ENCODE assay signal across 11 mouse cellular contexts in genomic region chr14:48655073-48655791, GRCm38 (mm10). TPM values are rescaled to one million over a fixed set of nuclear protein-coding genes. Genes with fewer than 3 reads are reported as not detected.
DNase-seq lines count a peak whose midpoint lies in the region; ATAC-seq and TF ChIP-seq lines count a peak whose summit lies in the region.
"Had no signal": no experiment of that assay in that cellular context is flagged by ENCODE, and none has a peak within 500 bp of the region (broad histone marks: within the 10 kb centered on the region; RNA-seq: fewer than 3 reads in every experiment).

No protein-coding gene starts in this region.

- peaks cover 20% of the 10 kb centered on the region for H3K4me1 ChIP-seq in heart, embryonic 10.5 days
- peaks cover 79% of the 10 kb centered on the region for H3K4me1 ChIP-seq in E14TG2a.4 (replicated peaks; ENCODE audit: low read depth, low read length)
- H3K4me1 ChIP-seq in embryonic facial prominence, embryonic 15.5 days: peaks cover 6% of the 10 kb centered on the region; the same call in 1 of the 2 replicates
- H3K4me1 ChIP-seq in liver, embryonic 13.5 days (replicated peaks): peaks cover 7% of the 10 kb centered on the region

- ATAC-seq in embryonic facial prominence, embryonic 15.5 days (ENCODE audit: insufficient number of reproducible peaks, low FRiP score, low TSS enrichment, low read depth): no peak
- no peak for ATAC-seq in liver, embryonic 13.5 days (ENCODE audit: low read depth)

- no peak overlapping the region for H3K27ac ChIP-seq in heart, embryonic 10.5 days
- no peak overlapping the region for H3K27ac ChIP-seq in embryonic facial prominence, embryonic 15.5 days (replicated peaks)
- H3K27ac ChIP-seq in liver, embryonic 13.5 days: no peak overlapping the region
- no peak overlapping the region for H3K27ac ChIP-seq in gastrocnemius, adult 2 months
- H3K27ac ChIP-seq: macrophage had no signal

- no peaks in the 10 kb centered on the region for H3K36me3 ChIP-seq in heart, embryonic 10.5 days
- H3K36me3 ChIP-seq in E14TG2a.4 (ENCODE audit: insufficient read depth, low read length): peaks cover 29% of the 10 kb centered on the region
- H3K36me3 ChIP-seq in embryonic facial prominence, embryonic 15.5 days: no peaks in the 10 kb centered on the region
- no peaks in the 10 kb centered on the region for H3K36me3 ChIP-seq in liver, embryonic 13.5 days

- H3K9me3 ChIP-seq in heart, embryonic 10.5 days: no peaks in the 10 kb centered on the region
- no peaks in the 10 kb centered on the region for H3K9me3 ChIP-seq in E14TG2a.4 (ENCODE audit: low read length)
- H3K9me3 ChIP-seq in embryonic facial prominence, embryonic 15.5 days (replicated peaks): no peaks in the 10 kb centered on the region
- H3K9me3 ChIP-seq in liver, embryonic 13.5 days (replicated peaks): no peaks in the 10 kb centered on the region

- H3K4me2 ChIP-seq in embryonic facial prominence, embryonic 15.5 days (replicated peaks): 0 out of 2 replicates have a peak overlapping the region, but pooled peaks have one; percentile 6
- H3K4me2 ChIP-seq in liver, embryonic 13.5 days: peak overlapping the region; percentile 6; the same call in 1 of the 2 replicates

- peak; percentile 66 for DNase-seq in heart, embryonic 10.5 days (ENCODE audit: low spot score)
- no peak for DNase-seq in heart, adult 8-10 months (ENCODE audit: low spot score)
- no peak for DNase-seq in liver, embryonic 13.5 days
- DNase-seq in gastrocnemius, adult 2 months: no peak
- DNase-seq in spleen, adult 18-20 months: no peak
- DNase-seq in spleen, postnatal 36 days (ENCODE audit: low spot score in 2 of 2): no peak

- H3K4me3 ChIP-seq in heart, embryonic 10.5 days: peak overlapping the region; percentile 45
- H3K4me3 ChIP-seq in E14TG2a.4 (replicated peaks; ENCODE audit: low read length): peak overlapping the region; percentile 77
- 0 out of 2 replicates have a peak overlapping the region, but pooled peaks have one; percentile 4 for H3K4me3 ChIP-seq in embryonic facial prominence, embryonic 15.5 days (replicated peaks)
- H3K4me3 ChIP-seq in liver, embryonic 13.5 days (replicated peaks): no peak overlapping the region; the same call in 1 of the 2 replicates
- no peak overlapping the region for H3K4me3 ChIP-seq in gastrocnemius, adult 2 months
- H3K4me3 ChIP-seq: erythroblast, embryonic 14.5 days had no signal

- H3K27me3 ChIP-seq in heart, embryonic 10.5 days (ENCODE audit: insufficient read depth, poor library complexity, severe bottlenecking): peaks cover 99% of the 10 kb centered on the region
- peaks cover 10% of the 10 kb centered on the region for H3K27me3 ChIP-seq in E14TG2a.4 (ENCODE audit: insufficient read depth, low read length)
- H3K27me3 ChIP-seq in embryonic facial prominence, embryonic 15.5 days: peaks cover 97% of the 10 kb centered on the region
- peaks cover 97% of the 10 kb centered on the region for H3K27me3 ChIP-seq in liver, embryonic 13.5 days

- H3K9ac ChIP-seq in embryonic facial prominence, embryonic 15.5 days: no peak overlapping the region
- H3K9ac ChIP-seq in liver, embryonic 13.5 days: no peak overlapping the region

- WGBS in heart, embryonic 10.5 days: 2% methylated on average over 33 of the region's 33 CpGs
- WGBS in embryonic facial prominence, embryonic 15.5 days: 2% methylated on average over 33 of the region's 33 CpGs
- WGBS in liver, embryonic 13.5 days (ENCODE audit: insufficient replicate concordance): under 1% methylated on average over 33 of the region's 33 CpGs

- TF ChIP-seq CTCF in E14TG2a.4 (conservative IDR thresholded peaks at IDR 0.05; ENCODE audit: low read length): no peak
- no peak for TF ChIP-seq CTCF in gastrocnemius, adult 2 months (IDR thresholded peaks at IDR 0.05)

- intact Hi-C loops in gastrocnemius, adult 2 months (cut with DNase I): no loop called here

RNA-seq across cellular contexts. Expression of gene Otx2, which starts 18.4 kb away (rescaled TPM):
- 0.20 and 0.57 TPM in 2 replicates for polyA plus RNA-seq in heart, embryonic 10.5 days (2016; fragmentation: Nextera tagmentation; extraction: Ambion mirVana)
- under 1 TPM in 1 of 4 experiments, not detected in 3; 0.19 TPM for total RNA-seq in heart, adult 8-10 months (2022)
- 7.4 and 9.7 TPM in 2 replicates for polyA plus RNA-seq in embryonic facial prominence, embryonic 15.5 days (2015; fragmentation: Nextera tagmentation; extraction: Ambion mirVana)
- polyA plus RNA-seq in liver, embryonic 13.5 days (2015; fragmentation: Nextera tagmentation; extraction: Ambion mirVana): not detected in 2 replicates
- not detected for total RNA-seq in gastrocnemius, adult 2 months (2021)
- total RNA-seq: hematopoietic stem cell, adult 5-6 weeks had no signal
- polyA plus RNA-seq: erythroblast, embryonic 14.5 days; macrophage had no signal

Comparison
In these comparisons a context has a peak if more than half of its experiments do, and no peak if none do; other contexts are left out.
1. H3K4me3 ChIP-seq: peak in heart, embryonic 10.5 days (single experiment), E14TG2a.4 (single experiment) and embryonic facial prominence, embryonic 15.5 days (single experiment); none in liver, embryonic 13.5 days (single experiment) and gastrocnemius, adult 2 months (single experiment).